Mouse (Mus musculus) G1E (cell line): ENCODE results near the gene Fam19a5.

Source experiments
- CTCF ChIP-seq: IDR thresholded peaks from 2 replicates; pipeline ENCODE4 v1.5.1; 2012; ENCODE audit warnings: low read depth, low read length, inconsistent platforms, mixed read lengths
- GATA2 ChIP-seq: IDR thresholded peaks from 2 replicates; pipeline ENCODE4 v1.6.1; 2012; ENCODE audit warnings: low read depth, low read length, inconsistent platforms, borderline replicate concordance
- POLR2AphosphoS5 ChIP-seq: IDR thresholded peaks from 2 replicates; pipeline ENCODE4 v1.6.1; 2012; ENCODE audit warnings: low read depth, low read length, inconsistent platforms; ENCODE audit not compliant: insufficient replicate concordance

DNA sequence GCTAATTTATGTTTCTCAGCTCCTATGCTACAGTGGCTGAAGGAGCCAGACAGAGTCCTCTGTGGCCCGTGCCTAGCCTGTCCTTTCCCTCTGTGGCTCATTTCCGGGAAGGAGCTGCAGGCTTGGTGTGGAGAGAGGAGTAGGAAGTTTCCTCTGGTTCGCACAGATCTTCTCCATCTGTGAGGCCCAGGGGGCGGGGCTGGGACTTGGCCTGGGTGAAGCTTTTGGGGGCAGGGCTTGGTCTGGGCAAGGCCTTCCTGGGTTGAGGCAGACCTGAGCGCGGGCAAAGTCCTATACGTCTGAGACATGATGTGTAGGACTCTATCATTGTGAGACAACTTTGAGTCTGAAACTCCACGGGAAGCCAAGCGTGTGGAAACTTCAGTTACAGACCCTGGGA lies 11.7 kb downstream of the Fam19a5 start:
- TF ChIP-seq CTCF (no peak), POLR2AphosphoS5 (no peak), GATA2 (no peak)
